In genomic region chr10:122987671-122988128, GRCm38 (mm10) we compare ENCODE assay signal across 7 mouse cellular contexts.
DNase-seq lines count a peak whose midpoint lies in the region; ATAC-seq and TF ChIP-seq lines count a peak whose summit lies in the region.

No protein-coding gene starts in this region.

- no peak overlapping the region for H3K9ac ChIP-seq in embryonic facial prominence, embryonic 15.5 days
- H3K9ac ChIP-seq in heart, postnatal 0 days (replicated peaks; ENCODE audit: low read depth, low read length) = peak overlapping the region; percentile 44
- H3K9ac ChIP-seq in lung, embryonic 16.5 days (ENCODE audit: low read length) = peak overlapping the region; percentile 54

- no peaks in the 10 kb centered on the region for H3K27me3 ChIP-seq in E14TG2a.4 (ENCODE audit: insufficient read depth, low read length)
- H3K27me3 ChIP-seq in embryonic facial prominence, embryonic 15.5 days = no peaks in the 10 kb centered on the region
- H3K27me3 ChIP-seq in heart, postnatal 0 days (ENCODE audit: control insufficient read depth, insufficient read depth, low read length) = no peaks in the 10 kb centered on the region
- no peaks in the 10 kb centered on the region for H3K27me3 ChIP-seq in lung, embryonic 16.5 days (ENCODE audit: control insufficient read depth, insufficient read depth, low read depth, low read length)

- H3K4me1 ChIP-seq in E14TG2a.4 (replicated peaks; ENCODE audit: low read depth, low read length) = peaks cover 37% of the 10 kb centered on the region
- peaks cover 32% of the 10 kb centered on the region for H3K4me1 ChIP-seq in embryonic facial prominence, embryonic 15.5 days
- peaks cover 36% of the 10 kb centered on the region for H3K4me1 ChIP-seq in heart, postnatal 0 days (ENCODE audit: control insufficient read depth, insufficient read depth)
- peaks cover 37% of the 10 kb centered on the region for H3K4me1 ChIP-seq in lung, embryonic 16.5 days (replicated peaks; ENCODE audit: control insufficient read depth, insufficient read depth, low read length)

- H3K27ac ChIP-seq in embryonic facial prominence, embryonic 15.5 days (replicated peaks) = peak overlapping the region; percentile 100; the same call in 1 of the 2 replicates
- peak overlapping the region; percentile 36 for H3K27ac ChIP-seq in heart, postnatal 0 days (ENCODE audit: low read depth)
- H3K27ac ChIP-seq in lung, embryonic 16.5 days (ENCODE audit: low read length) = peak overlapping the region; percentile 59

- no peak overlapping the region for H3K4me3 ChIP-seq in E14TG2a.4 (replicated peaks; ENCODE audit: low read length)
- H3K4me3 ChIP-seq in embryonic facial prominence, embryonic 15.5 days (replicated peaks) = no peak overlapping the region
- H3K4me3 ChIP-seq in heart, postnatal 0 days (ENCODE audit: low read depth, low read length) = peak overlapping the region; percentile 20
- H3K4me3 ChIP-seq in lung, embryonic 16.5 days (ENCODE audit: low read length) = peak overlapping the region; percentile 30

- H3K36me3 ChIP-seq in E14TG2a.4 (ENCODE audit: insufficient read depth, low read length) = 0 out of 2 replicates have a peak, but pooled peaks cover 5% of the 10 kb centered on the region
- H3K36me3 ChIP-seq in embryonic facial prominence, embryonic 15.5 days = peaks cover 10% of the 10 kb centered on the region; the same call in 1 of the 2 replicates
- no peaks in the 10 kb centered on the region for H3K36me3 ChIP-seq in heart, postnatal 0 days (replicated peaks; ENCODE audit: control insufficient read depth, insufficient read depth, low read length)
- no peaks in the 10 kb centered on the region for H3K36me3 ChIP-seq in lung, embryonic 16.5 days (ENCODE audit: control insufficient read depth, insufficient read depth, low read length)

- no peaks in the 10 kb centered on the region for H3K9me3 ChIP-seq in E14TG2a.4 (ENCODE audit: low read length)
- H3K9me3 ChIP-seq in embryonic facial prominence, embryonic 15.5 days (replicated peaks) = no peaks in the 10 kb centered on the region
- no peaks in the 10 kb centered on the region for H3K9me3 ChIP-seq in heart, postnatal 0 days (replicated peaks; ENCODE audit: control insufficient read depth, low read length)
- H3K9me3 ChIP-seq in lung, embryonic 16.5 days (ENCODE audit: control insufficient read depth, low read length) = no peaks in the 10 kb centered on the region

- peak; percentile 50 for DNase-seq in adrenal gland, postnatal 10 days
- peak; percentile 85 for DNase-seq in heart, postnatal 0 days (ENCODE audit: low spot score)
- DNase-seq in kidney, postnatal 25 days = peak; percentile 49 to 66
- peak; percentile 50 to 52 for DNase-seq in right cerebral cortex, adult 2 months (ENCODE audit: low spot score in 2 of 2)

- 17% methylated on average over 9 of the region's 9 CpGs for WGBS in embryonic facial prominence, embryonic 15.5 days
- WGBS in heart, postnatal 0 days = 10% methylated on average over 9 of the region's 9 CpGs
- 7% methylated on average over 9 of the region's 9 CpGs for WGBS in lung, embryonic 16.5 days

- no peak overlapping the region for H3K4me2 ChIP-seq in embryonic facial prominence, embryonic 15.5 days (replicated peaks)
- peak overlapping the region; percentile 85 for H3K4me2 ChIP-seq in heart, postnatal 0 days (ENCODE audit: low read depth, low read length)
- H3K4me2 ChIP-seq in lung, embryonic 16.5 days (ENCODE audit: low read depth, low read length) = peak overlapping the region; percentile 51

- ATAC-seq in embryonic facial prominence, embryonic 15.5 days (ENCODE audit: insufficient number of reproducible peaks, low FRiP score, low TSS enrichment, low read depth) = no peak
- ATAC-seq in heart, postnatal 0 days (ENCODE audit: insufficient read depth, low read depth) = no peak
- no peak for ATAC-seq in lung, embryonic 16.5 days (ENCODE audit: low read depth)

- peak; percentile 31; the same call in 1 of the 2 replicates for TF ChIP-seq CTCF in E14TG2a.4 (conservative IDR thresholded peaks at IDR 0.05; ENCODE audit: low read length)
- TF ChIP-seq CTCF in heart, postnatal 0 days (IDR thresholded peaks at IDR 0.05; ENCODE audit: low read depth) = peak; percentile 67

- TF ChIP-seq EP300 in heart, postnatal 0 days (IDR thresholded peaks at IDR 0.05; ENCODE audit: low read depth) = no peak

Comparison
In these comparisons a context has a peak if more than half of its experiments do, and no peak if none do; other contexts are left out.
1. H3K4me3 ChIP-seq: peak in heart, postnatal 0 days (single experiment) and lung, embryonic 16.5 days (single experiment); none in E14TG2a.4 (single experiment) and embryonic facial prominence, embryonic 15.5 days (single experiment).
2. H3K27ac ChIP-seq: peak in every context shown above with its lines; median percentile 100 in embryonic facial prominence, embryonic 15.5 days; 59 in lung, embryonic 16.5 days; 36 in heart, postnatal 0 days.
3. Peak in every context shown above with its lines, with median percentiles within 50 percentile points of each other: DNase-seq.